Mouse (Mus musculus) layer of hippocampus, adult 8-10 months (tissue): Measurements from ENCODE around the gene Dnajc4. TPM values are rescaled to one million over a fixed set of nuclear protein-coding genes. Genes with fewer than 3 reads are reported as not detected.
A peak's percentile ranks its signal among the peaks of the same experiment; 100 is the strongest.

ENCODE experiments used
- DNase-seq, 2 experiments: peaks; one replicate each; pipeline ENCODE4 v3.0.0; 2022; ENCODE audit warnings: low spot score in 2 of 2
- total RNA-seq, 4 experiments: library from RNA; stranded (reverse); gene quantifications; 2 replicates each; pipeline ENCODE4 v1.2.4; 2022

Gene Dnajc4
- total RNA-seq, 4 experiments from 2014 or later: 26.1 to 29.9 (median 29.5) TPM

DNA sequence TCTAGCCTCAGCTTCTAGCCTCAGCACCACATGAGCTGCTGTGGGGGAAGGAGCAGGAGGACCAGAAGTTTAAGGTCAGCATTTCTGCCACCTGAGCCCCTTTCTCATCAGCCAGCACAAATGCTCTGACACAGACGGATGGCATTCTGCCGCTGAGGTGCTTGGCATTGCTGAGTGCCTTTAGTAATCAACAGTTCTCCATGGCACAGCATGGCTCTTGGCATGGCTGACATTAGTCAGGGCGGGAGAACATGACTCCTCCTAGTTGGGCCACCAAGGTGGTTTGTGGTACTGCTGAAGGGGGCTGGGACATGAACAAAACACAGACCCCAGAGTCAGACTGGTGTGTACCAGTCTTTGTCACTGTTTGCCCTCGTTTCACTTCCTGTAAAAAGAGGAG is 44.2 kb downstream of the Dnajc4 start:
- no peak for DNase-seq

DNA sequence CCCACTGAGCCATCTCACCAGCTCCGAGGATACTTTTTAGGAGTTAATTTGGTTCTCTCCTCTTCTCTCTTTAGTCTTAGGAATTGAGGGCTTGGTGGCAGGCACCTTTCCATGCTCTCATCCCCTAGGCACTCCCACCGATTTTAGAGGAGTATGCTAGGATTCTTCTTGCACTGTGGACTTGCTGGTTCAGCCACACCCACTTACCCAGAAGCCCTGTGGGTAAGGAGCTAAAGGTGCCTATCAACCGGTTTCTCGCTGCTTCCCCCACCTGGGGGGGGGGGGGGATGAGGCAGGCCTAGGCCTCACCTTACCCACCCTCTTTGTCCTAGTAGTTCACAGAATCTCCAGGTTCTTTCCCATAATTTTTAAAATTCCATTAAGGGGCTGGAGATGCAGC is 44.6 kb downstream of the Dnajc4 start:
- no peak for DNase-seq

DNA sequence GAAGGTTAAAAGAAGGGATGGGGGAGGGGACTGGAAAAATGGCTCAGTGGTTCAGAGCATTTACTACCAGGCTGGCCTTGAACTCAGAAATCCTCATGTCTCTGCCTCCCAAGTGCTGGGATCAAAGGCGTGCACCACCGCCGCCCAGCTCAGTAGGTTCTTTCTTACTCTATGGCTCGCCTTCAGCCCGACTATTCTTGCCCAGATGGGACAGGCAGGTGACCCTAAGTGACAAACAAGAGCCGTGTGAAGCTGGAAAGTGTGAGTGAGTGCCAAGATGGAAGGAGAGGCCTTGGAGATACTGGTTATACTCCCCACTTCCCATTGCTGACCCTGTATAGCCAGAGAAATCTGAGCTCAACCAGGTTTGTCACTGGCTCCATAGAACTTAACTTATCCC is 48.7 kb downstream of the Dnajc4 start:
- no peak for DNase-seq

DNA sequence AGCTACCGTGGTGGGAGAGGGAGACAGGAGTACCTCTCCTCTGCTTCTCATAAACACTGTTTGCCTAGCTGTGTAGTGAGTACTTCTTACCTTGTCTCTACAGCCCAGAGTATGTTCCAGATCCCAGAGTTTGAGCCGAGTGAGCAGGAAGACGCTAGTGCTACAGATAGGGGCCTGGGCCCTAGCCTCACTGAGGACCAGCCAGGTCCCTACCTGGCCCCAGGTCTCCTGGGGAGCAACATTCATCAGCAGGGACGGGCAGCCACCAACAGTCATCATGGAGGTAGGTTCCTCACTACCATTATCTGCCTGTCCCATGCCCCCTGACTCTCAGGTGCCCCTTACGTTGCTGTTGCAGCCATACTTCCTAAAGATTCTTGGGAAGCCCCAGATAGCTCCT is 49.6 kb downstream of the Dnajc4 start:
- DNase-seq: no peak

DNA sequence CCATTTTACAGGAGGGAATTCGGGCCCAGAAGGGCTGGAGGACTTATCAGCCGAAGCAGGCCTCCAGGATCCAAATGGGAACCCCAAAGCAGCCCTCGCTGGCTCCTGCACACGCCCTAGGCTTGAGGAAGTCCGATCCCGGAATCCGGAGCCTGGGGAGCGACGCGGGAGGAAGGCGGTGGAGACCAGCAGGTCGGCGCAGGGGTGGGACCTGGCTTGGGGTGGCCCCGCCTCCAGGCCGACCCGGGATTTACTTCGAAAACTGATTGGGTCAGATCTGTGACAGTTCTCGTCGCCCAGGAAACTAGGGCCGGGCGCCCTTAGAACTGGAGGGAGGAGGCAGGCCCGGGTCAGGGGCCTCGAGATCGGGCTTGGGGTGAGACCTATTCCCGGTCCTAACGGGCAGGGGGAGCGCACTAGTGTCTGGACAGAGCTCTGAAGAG is 50.1 kb downstream of the Dnajc4 start, which contains the start of gene Gpr137:
Gpr137 (minus strand) TSS at position 232 of the 443 bp plus-strand sequence.
- peak; percentile 92 for DNase-seq

DNA sequence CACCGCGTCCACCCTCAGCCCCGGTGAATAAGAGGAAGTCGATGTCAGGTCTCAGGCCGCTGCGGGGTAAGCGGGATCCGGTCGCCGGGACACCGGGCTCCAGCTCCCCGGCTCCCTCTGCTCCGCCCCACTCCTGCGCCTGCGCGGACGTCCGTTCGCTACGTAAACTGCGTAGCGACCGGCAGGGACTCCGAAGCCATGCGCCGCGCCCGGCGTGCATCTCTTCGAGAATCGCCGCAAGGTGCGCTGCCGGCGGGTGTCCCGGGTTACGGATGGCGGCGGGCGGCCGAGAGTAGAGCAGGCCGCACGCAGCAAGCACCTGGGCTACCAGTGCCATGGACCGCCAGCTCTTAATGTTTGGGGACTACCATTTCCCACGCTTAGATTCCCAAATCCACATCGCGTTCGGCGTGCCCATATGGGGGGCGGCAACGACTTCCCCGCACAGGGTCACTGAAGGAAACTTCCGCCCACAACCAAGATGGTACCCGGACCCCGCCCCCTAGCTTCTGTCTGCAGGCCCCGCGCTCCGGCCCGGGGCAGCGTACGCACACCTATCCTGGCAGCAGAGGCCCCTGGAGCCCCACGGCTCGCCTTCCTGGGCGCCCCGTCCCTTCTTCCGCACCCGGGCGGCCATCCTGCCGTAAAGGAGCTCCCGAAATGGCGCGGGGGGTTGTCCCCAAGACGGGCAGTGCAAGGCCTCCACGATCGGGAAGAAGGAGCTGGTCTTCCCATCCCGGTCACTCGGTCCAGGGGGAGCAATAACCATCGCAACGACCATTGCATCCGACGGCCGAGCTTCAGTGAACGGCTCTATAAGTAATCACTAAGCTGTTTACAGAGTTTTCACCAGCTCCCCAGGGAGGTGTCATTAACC is 50.8 kb downstream of the Dnajc4 start, which contains the start of gene Bad:
Bad (plus strand) TSS at position 490 of the 877 bp plus-strand sequence.
- DNase-seq: peak; percentile 85 to 93

DNA sequence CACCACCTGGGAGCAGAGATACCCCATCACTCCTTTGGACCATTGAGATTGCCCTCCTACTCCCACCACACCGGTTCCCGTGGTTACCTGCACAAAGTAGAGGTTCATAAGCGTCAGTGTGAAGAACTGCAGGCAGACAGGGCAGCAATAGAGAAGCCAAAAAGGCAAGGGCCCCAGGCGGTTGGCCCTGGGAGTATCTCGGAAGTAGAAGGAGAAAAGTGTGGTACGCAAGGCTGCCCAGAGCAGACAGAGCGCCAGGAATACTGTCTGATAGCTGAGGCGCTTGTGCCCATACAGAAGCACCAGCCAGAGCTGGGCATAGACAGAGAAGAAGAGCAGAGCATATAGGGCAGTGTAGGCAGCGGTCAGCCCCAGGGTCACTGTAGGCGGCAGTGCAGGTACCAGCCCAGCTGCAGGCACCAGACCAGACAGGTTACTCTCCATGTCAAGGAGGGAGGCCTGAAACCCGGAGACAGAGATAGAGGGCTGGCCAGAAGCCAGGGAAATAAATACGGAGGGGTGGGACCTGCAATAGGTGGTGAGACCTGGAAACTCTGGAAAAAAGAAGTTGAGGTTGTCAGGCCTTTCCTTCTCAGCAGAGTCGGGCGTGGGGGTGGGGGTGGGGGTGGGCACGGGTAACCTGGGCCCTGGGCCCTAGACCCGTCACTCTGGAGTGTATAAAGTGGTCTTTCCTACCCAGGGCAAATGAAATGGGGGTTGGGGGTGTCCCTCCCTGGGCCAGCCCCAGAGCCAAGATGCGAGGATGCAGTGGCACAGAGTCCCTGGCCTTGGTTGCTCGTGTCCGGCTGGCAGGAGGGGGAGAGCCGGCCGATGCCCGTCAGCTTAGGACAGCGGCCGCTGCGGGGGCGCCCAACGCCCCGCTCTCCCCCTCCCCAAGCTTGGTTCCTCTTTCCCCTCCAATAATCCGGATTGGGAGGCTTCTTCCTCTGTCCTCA is 51.7 kb downstream of the Dnajc4 start:
- no peak for DNase-seq

DNA sequence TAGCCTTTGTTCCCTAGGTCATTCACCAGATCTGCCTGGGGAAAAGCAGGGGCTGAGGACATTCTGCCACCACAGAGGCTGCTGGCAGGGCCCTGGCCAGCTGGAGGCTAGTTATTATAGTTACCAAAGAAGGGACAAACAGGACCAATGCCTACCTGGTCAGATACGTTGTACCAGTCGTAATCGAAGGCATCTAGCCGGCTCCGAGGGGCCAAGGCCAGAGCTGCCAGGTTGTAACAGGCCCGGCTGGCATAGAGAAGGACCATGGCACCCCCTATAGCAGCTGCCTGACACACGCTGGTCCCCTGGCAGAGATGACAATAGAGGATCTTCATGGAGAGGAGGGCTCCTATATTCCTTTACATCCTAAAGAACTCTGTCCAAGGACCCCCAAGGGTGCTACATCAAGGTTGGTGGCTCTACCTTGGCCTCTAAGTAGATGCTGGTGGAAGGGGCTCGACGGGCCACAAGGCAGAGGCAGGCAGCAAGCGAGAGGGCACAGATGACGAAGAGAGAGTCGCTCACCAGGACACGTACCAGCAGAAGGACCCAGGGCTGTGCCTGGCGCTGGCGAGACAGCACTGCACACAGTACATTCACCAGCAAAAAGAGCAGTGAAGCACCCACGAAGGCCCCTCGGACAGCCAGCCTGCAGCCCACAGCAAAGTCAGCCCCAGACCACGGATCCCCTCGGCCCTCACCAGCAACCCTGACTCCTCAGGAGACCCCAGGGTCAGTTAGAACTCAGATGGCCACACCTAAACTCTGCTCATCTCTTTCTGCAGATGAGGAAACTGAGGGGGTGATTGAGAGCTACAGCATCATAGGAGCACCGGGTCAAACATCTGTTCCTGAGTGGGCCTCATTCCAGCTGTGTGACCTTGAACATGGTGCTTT is 53.0 kb downstream of the Dnajc4 start:
- no peak for DNase-seq

Other genes with a start within 250 kb of the Dnajc4 start
- gene Rps6ka4, start 151.9 kb downstream of the Dnajc4 start, total RNA-seq: 10 to 100 TPM; 33.7 to 42.9 (median 37.6) TPM
- gene Ccdc88b, start 134.4 kb downstream of the Dnajc4 start, total RNA-seq: 10 to 100 TPM in 3 of 4 experiments, 1 to 10 TPM in 1; 7.5 to 17.4 (median 12.6) TPM
- 10 to 100 TPM; 40.3 to 53.0 (median 45.6) TPM for gene Trmt112, start 82.9 kb downstream of the Dnajc4 start, total RNA-seq
- 100 to 1,000 TPM; 279 to 406 (median 342) TPM for gene Prdx5, start 82.5 kb downstream of the Dnajc4 start, total RNA-seq
- gene Esrra, start 70.8 kb downstream of the Dnajc4 start, total RNA-seq: 10 to 100 TPM; 54.2 to 76.0 (median 64.8) TPM
- gene Catsperz, start 67.2 kb downstream of the Dnajc4 start, total RNA-seq: 10 to 100 TPM; 10.4 to 11.4 (median 11.0) TPM
- 10 to 100 TPM; 13.4 to 23.1 (median 15.8) TPM for gene Kcnk4, start 58.1 kb downstream of the Dnajc4 start, total RNA-seq
- gene Bad, start 50.7 kb downstream of the Dnajc4 start, total RNA-seq: 10 to 100 TPM; 32.5 to 39.8 (median 37.3) TPM
- 100 to 1,000 TPM in 3 of 4 experiments, 10 to 100 TPM in 1; 92.5 to 107 (median 104) TPM for gene Gpr137, start 50.1 kb downstream of the Dnajc4 start, total RNA-seq
- 10 to 100 TPM; 55.4 to 81.1 (median 63.5) TPM for gene Ppp1r14b, start 17.6 kb downstream of the Dnajc4 start, total RNA-seq
- 10 to 100 TPM; 13.4 to 19.9 (median 18.0) TPM for gene Plcb3, start 16.1 kb downstream of the Dnajc4 start, total RNA-seq
- gene Fkbp2, start 12.1 kb downstream of the Dnajc4 start, total RNA-seq: 100 to 1,000 TPM in 1 of 4 experiments, 10 to 100 TPM in 3; 63.5 to 104 (median 83.1) TPM
- gene Vegfb, start 4.9 kb downstream of the Dnajc4 start, total RNA-seq: 10 to 100 TPM; 80.4 to 93.8 (median 90.1) TPM
- 10 to 100 TPM; 13.7 to 17.4 (median 14.2) TPM for gene Nudt22, start 3.5 kb upstream of the Dnajc4 start, total RNA-seq
- 10 to 100 TPM; 16.5 to 20.8 (median 16.6) TPM for gene Trpt1, start 3.6 kb upstream of the Dnajc4 start, total RNA-seq
- gene Fermt3, start 26.9 kb upstream of the Dnajc4 start, total RNA-seq: 10 to 100 TPM in 2 of 4 experiments, 1 to 10 TPM in 2; 3.7 to 17.8 (median 9.2) TPM
- 100 to 1,000 TPM; 155 to 228 (median 191) TPM for gene Stip1, start 47.4 kb upstream of the Dnajc4 start, total RNA-seq
- gene Macrod1, start 64.2 kb upstream of the Dnajc4 start, total RNA-seq: 10 to 100 TPM; 19.2 to 21.4 (median 20.1) TPM
- gene Flrt1, start 113.2 kb upstream of the Dnajc4 start, total RNA-seq: 10 to 100 TPM; 18.9 to 23.5 (median 21.5) TPM
- 100 to 1,000 TPM; 277 to 297 (median 291) TPM for gene Otub1, start 213.7 kb upstream of the Dnajc4 start, total RNA-seq
- 1,000 to 10,000 TPM; 1,017 to 1,089 (median 1,062) TPM for gene Cox8a, start 225.0 kb upstream of the Dnajc4 start, total RNA-seq
- gene Naa40, start 248.6 kb upstream of the Dnajc4 start, total RNA-seq: 10 to 100 TPM; 34.6 to 44.2 (median 36.6) TPM